Mouse (Mus musculus) hindbrain, embryonic 16.5 days (tissue): ENCODE measurements around the gene Olfr578. TPM values are rescaled to one million over a fixed set of nuclear protein-coding genes. Genes with fewer than 3 reads are reported as not detected.

ENCODE experiments used
- ATAC-seq: fragments of 200-750 bp; cut with Nextera tagmentation; 2 replicates; pipeline ENCODE4 v1.8.0; 2017; ENCODE audit warnings: moderate TSS enrichment, moderate library complexity
- H3K27ac ChIP-seq: fragments of 300-500 bp; sonication (generic); 2 replicates; pipeline ENCODE4 v1.5.1; 2014; ENCODE audit warnings: low read depth, mild to moderate bottlenecking, control low read depth, low read length, moderate library complexity
- H3K27me3 ChIP-seq: fragments of 300-500 bp; sonication (generic); replicated peaks from 2 replicates; pipeline ENCODE4 v1.6.1; 2014; ENCODE audit warnings: low read length; ENCODE audit not compliant: control insufficient read depth, insufficient read depth
- H3K36me3 ChIP-seq: fragments of 300-500 bp; sonication (generic); 2 replicates; pipeline ENCODE4 v1.6.1; 2014; ENCODE audit warnings: mild to moderate bottlenecking, low read length, moderate library complexity, mixed read lengths; ENCODE audit not compliant: control insufficient read depth, insufficient read depth
- H3K4me1 ChIP-seq: fragments of 300-500 bp; sonication (generic); 2 replicates; pipeline ENCODE4 v1.6.1; 2014; ENCODE audit warnings: low read depth, low read length; ENCODE audit not compliant: control insufficient read depth, insufficient read depth
- H3K4me2 ChIP-seq: fragments of 300-500 bp; sonication (generic); 2 replicates; pipeline ENCODE4 v1.6.1; 2014; ENCODE audit warnings: mild to moderate bottlenecking, low read length, control low read depth, moderate library complexity
- H3K4me3 ChIP-seq: fragments of 300-500 bp; sonication (generic); 2 replicates; pipeline ENCODE4 v1.5.1; 2014; ENCODE audit warnings: mild to moderate bottlenecking, low read length, control low read depth, moderate library complexity
- H3K9ac ChIP-seq: fragments of 300-500 bp; sonication (generic); 2 replicates; pipeline ENCODE4 v1.6.1; 2014; ENCODE audit warnings: low read depth, mild to moderate bottlenecking, control low read depth, low read length, moderate library complexity
- H3K9me3 ChIP-seq: fragments of 300-500 bp; sonication (generic); 2 replicates; pipeline ENCODE4 v1.6.1; 2014; ENCODE audit warnings: mild to moderate bottlenecking, low read length, moderate library complexity; ENCODE audit not compliant: control insufficient read depth
- WGBS: fragments of 180-500 bp; shearing (Covaris S2); extraction: QIAGEN DNeasy Blood & Tissue Kit; methylation state at CpG from one replicate; pipeline ENCODE4 v1.1.7; 2014; 5-methylcytosine and 5-hydroxymethylcytosine counted together
- polyA plus RNA-seq: library from polyadenylated mRNA; unstranded; fragments of >200 nt; fragmentation: Nextera tagmentation; extraction: Ambion mirVana; gene quantifications from 2 replicates; pipeline ENCODE4 v1.2.1, GENCODE M21; 2015

Olfr578 gene
- polyA plus RNA-seq, 1 experiment from 2014 or later: not detected

DNA sequence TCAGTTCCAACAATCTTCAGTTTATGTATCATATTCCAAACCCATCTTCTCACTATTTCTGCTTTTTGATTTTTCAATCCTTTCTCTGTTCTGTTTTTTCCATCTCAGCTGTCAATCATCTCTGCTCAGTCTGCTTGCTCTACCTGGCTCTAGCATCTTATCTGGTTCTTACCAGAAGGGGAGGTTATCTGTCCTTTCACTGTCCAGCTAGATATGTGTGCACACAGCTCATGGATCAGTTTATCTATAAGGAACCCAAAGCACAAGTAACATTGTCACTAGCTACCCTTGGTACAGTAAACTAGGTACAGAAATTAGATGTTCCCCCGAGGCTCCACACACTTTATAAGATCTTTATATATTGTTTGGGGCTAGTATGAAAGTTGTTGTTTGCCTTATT lies 45.7 kb downstream of the Olfr578 start:
- no peak overlapping the region for H3K4me2 ChIP-seq
- no peak overlapping the region for H3K27ac ChIP-seq
- no peaks in the 10 kb centered on the region for H3K27me3 ChIP-seq
- no peak overlapping the region for H3K9ac ChIP-seq
- H3K4me1 ChIP-seq: no peaks in the 10 kb centered on the region
- H3K4me3 ChIP-seq: no peak overlapping the region
- no peak for ATAC-seq
- H3K36me3 ChIP-seq: no peaks in the 10 kb centered on the region
- no peaks in the 10 kb centered on the region for H3K9me3 ChIP-seq
- WGBS: 82% methylated on average over 1 of the region's 1 CpGs

DNA sequence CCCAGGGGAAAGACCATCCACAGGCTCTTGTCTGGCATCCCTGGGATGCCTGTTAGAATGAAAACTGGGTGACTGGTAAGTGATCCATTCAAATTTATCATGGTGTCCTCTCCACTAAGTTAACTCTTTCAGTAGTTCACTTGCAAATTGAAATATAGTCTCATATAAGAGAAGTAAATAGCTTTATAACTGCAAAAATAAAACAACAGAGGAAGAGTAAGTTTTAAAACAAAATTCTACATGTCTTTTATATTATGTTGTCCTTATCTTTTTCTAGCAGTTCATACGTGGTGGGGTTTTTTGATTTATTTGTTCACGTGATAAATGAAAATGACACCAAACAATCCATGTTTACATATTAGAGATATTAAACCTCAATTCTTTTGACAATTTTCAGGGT lies 46.6 kb downstream of the Olfr578 start, which contains the start of gene Olfr573-ps1:
Gene Olfr573-ps1, minus strand, starts transcription at position 101 of the 400 bp plus-strand sequence.
- Histone ChIP-seq H3K4me2 (no peak within 1 kb of the TSS), H3K36me3 (no peaks in the 10 kb centered on the region), H3K27me3 (no peaks in the 10 kb centered on the region), H3K9me3 (no peaks in the 10 kb centered on the region), H3K4me1 (no peaks in the 10 kb centered on the region), H3K4me3 (no peak within 1 kb of the TSS), H3K27ac (no peak within 1 kb of the TSS), H3K9ac (no peak within 1 kb of the TSS)
- WGBS: 97% methylated on average over 2 of the region's 2 CpGs
- ATAC-seq: no peak

Other genes with a start within 250 kb of the Olfr578 start
- gene Olfr560, start 230.0 kb downstream of the Olfr578 start, polyA plus RNA-seq: not detected in 2 replicates
- gene Olfr78, start 229.9 kb downstream of the Olfr578 start, polyA plus RNA-seq: 0.10 and 0.11 TPM in 2 replicates
- gene Olfr561, start 218.1 kb downstream of the Olfr578 start, polyA plus RNA-seq: not detected in 2 replicates
- gene Olfr564, start 185.8 kb downstream of the Olfr578 start, polyA plus RNA-seq: not detected in 2 replicates
- not detected in 2 replicates for gene Olfr566, start 130.6 kb downstream of the Olfr578 start, polyA plus RNA-seq
- not detected in 2 replicates for gene Olfr568, start 112.2 kb downstream of the Olfr578 start, polyA plus RNA-seq
- not detected in 2 replicates for gene Olfr569, start 98.4 kb downstream of the Olfr578 start, polyA plus RNA-seq
- gene Olfr570, start 94.7 kb downstream of the Olfr578 start, polyA plus RNA-seq: 0.15 and 0.40 TPM in 2 replicates
- gene Olfr571, start 71.8 kb downstream of the Olfr578 start, polyA plus RNA-seq: not detected in 2 replicates
- not detected in 2 replicates for gene Olfr572, start 64.9 kb downstream of the Olfr578 start, polyA plus RNA-seq
- gene Olfr573-ps1, start 46.7 kb downstream of the Olfr578 start, polyA plus RNA-seq: not detected in 2 replicates
- 0.25 TPM in 1 of 2 replicates, not detected in the other for gene Olfr574, start 40.9 kb downstream of the Olfr578 start, polyA plus RNA-seq
- not detected in 2 replicates for gene Olfr575, start 30.5 kb downstream of the Olfr578 start, polyA plus RNA-seq
- not detected in 2 replicates for gene Olfr576, start 26.7 kb downstream of the Olfr578 start, polyA plus RNA-seq
- not detected in 2 replicates for gene Olfr577, start 13.4 kb downstream of the Olfr578 start, polyA plus RNA-seq
- not detected in 2 replicates for gene Olfr582, start 48.7 kb upstream of the Olfr578 start, polyA plus RNA-seq
- not detected in 2 replicates for gene Olfr583, start 62.0 kb upstream of the Olfr578 start, polyA plus RNA-seq
- not detected in 2 replicates for gene Olfr584, start 92.6 kb upstream of the Olfr578 start, polyA plus RNA-seq
- gene Olfr585, start 108.4 kb upstream of the Olfr578 start, polyA plus RNA-seq: not detected in 2 replicates
- gene Olfr586, start 136.3 kb upstream of the Olfr578 start, polyA plus RNA-seq: not detected in 2 replicates
- gene Olfr588-ps1, start 151.6 kb upstream of the Olfr578 start, polyA plus RNA-seq: not detected in 2 replicates
- not detected in 2 replicates for gene Olfr589, start 167.0 kb upstream of the Olfr578 start, polyA plus RNA-seq
- gene Olfr591, start 189.0 kb upstream of the Olfr578 start, polyA plus RNA-seq: not detected in 2 replicates
- gene Olfr592, start 195.5 kb upstream of the Olfr578 start, polyA plus RNA-seq: not detected in 2 replicates
- gene Olfr593, start 222.5 kb upstream of the Olfr578 start, polyA plus RNA-seq: not detected in 2 replicates
- not detected in 2 replicates for gene Olfr594, start 227.7 kb upstream of the Olfr578 start, polyA plus RNA-seq